Mouse (Mus musculus) monocyte, adult 2 months (primary cell): ENCODE measurements around the gene Gm10912.
A peak's percentile ranks its signal among the peaks of the same experiment; 100 is the strongest.
"Not testable (repeated sequence)": the region's sequence is repeated elsewhere in the genome, so short reads cannot be mapped to it uniquely, and the experiment has no call there.

Experiments
- DNase-seq, 2 experiments: peaks; one replicate each; pipeline ENCODE4 v3.0.0; 2022; ENCODE audit warnings: low spot score in 2 of 2, low read depth in 1 of 2

Gene Gm10912

GRCm38 (mm10) chr2:104064152-104064551 is 1.5 kb upstream of the Gm10912 start:
- no peak for DNase-seq

GRCm38 (mm10) chr2:104068450-104068849 is 2.8 kb downstream of the Gm10912 start, which contains the start of gene Gm10799:
Gene Gm10799, minus strand, starts transcription at chr2:104068550.
- not testable (repeated sequence) for DNase-seq

GRCm38 (mm10) chr2:104069704-104070185 is 4.1 kb downstream of the Gm10912 start, which contains the start of gene Cd59b:
Gene Cd59b, plus strand, starts transcription at chr2:104069849.
- DNase-seq, result no peak

GRCm38 (mm10) chr2:104078285-104078684 is 12.7 kb downstream of the Gm10912 start:
- not testable (repeated sequence) for DNase-seq

GRCm38 (mm10) chr2:104081436-104082050 is 15.9 kb downstream of the Gm10912 start:
- not testable (repeated sequence) for DNase-seq

- no peak for DNase-seq
Measured at GRCm38 (mm10) chr2:104082474-104082873, 16.8 kb downstream of the Gm10912 start.

- not testable (repeated sequence) for DNase-seq
Measured at GRCm38 (mm10) chr2:104084027-104084426, 18.4 kb downstream of the Gm10912 start.

GRCm38 (mm10) chr2:104087562-104087961 is 21.9 kb downstream of the Gm10912 start:
- not testable (repeated sequence) for DNase-seq

- no peak for DNase-seq
Measured at GRCm38 (mm10) chr2:104093305-104093704, 27.7 kb downstream of the Gm10912 start.

- peak in 1 of 2 experiments; percentile 1 for DNase-seq
Measured at GRCm38 (mm10) chr2:104095741-104096213, 30.2 kb downstream of the Gm10912 start, which contains the start of gene Cd59a. Gene Cd59a, plus strand, starts transcription at chr2:104095801.

- no peak for DNase-seq
Measured at GRCm38 (mm10) chr2:104096256-104096655, 30.6 kb downstream of the Gm10912 start.

GRCm38 (mm10) chr2:104096796-104097195 is 31.2 kb downstream of the Gm10912 start:
- DNase-seq, result not testable (repeated sequence)

GRCm38 (mm10) chr2:104097396-104097795 is 31.8 kb downstream of the Gm10912 start:
- not testable (repeated sequence) for DNase-seq

GRCm38 (mm10) chr2:104098529-104099230 is 33.1 kb downstream of the Gm10912 start:
- DNase-seq, result no peak

GRCm38 (mm10) chr2:104099231-104099585 is 33.6 kb downstream of the Gm10912 start:
- DNase-seq, result no peak

GRCm38 (mm10) chr2:104099946-104100345 is 34.3 kb downstream of the Gm10912 start:
- DNase-seq, result no peak

- no peak for DNase-seq
Measured at GRCm38 (mm10) chr2:104104800-104105199, 39.2 kb downstream of the Gm10912 start.

- not testable (repeated sequence) for DNase-seq
Measured at GRCm38 (mm10) chr2:104109021-104109420, 43.4 kb downstream of the Gm10912 start.

- DNase-seq, result no peak
Measured at GRCm38 (mm10) chr2:104109528-104109927, 43.9 kb downstream of the Gm10912 start.

GRCm38 (mm10) chr2:104110031-104110430 is 44.4 kb downstream of the Gm10912 start:
- no peak for DNase-seq

GRCm38 (mm10) chr2:104111170-104111797 is 45.7 kb downstream of the Gm10912 start:
- not testable (repeated sequence) for DNase-seq

- not testable (repeated sequence) for DNase-seq
Measured at GRCm38 (mm10) chr2:104113563-104113962, 47.9 kb downstream of the Gm10912 start.
